Mouse (Mus musculus): Measurements from ENCODE around the gene Endod1. TPM values are rescaled to one million over a fixed set of nuclear protein-coding genes. Genes with fewer than 3 reads are reported as not detected.

Endod1 gene
- polyA plus RNA-seq, 1 experiment from 2014 or later: 26.8 TPM

- Histone ChIP-seq H3K4me3 (ENCODE audit: low read depth, low read length) (no peak overlapping the region), H3K9ac (ENCODE audit: low read length) (no peak overlapping the region), H3K27ac (ENCODE audit: low read depth) (no peak overlapping the region), H3K4me1 (replicated peaks; ENCODE audit: control insufficient read depth, insufficient read depth, low read length) (peaks cover 6% of the 10 kb centered on the region; the same call in 1 of the 2 replicates), H3K27me3 (replicated peaks; ENCODE audit: control insufficient read depth, insufficient read depth, low read length) (no peaks in the 10 kb centered on the region), H3K9me3 (ENCODE audit: control insufficient read depth, low read length) (no peaks in the 10 kb centered on the region), H3K4me2 (ENCODE audit: low read length) (no peak overlapping the region), H3K36me3 (ENCODE audit: control insufficient read depth, insufficient read depth, low read length) (no peaks in the 10 kb centered on the region)
- ATAC-seq (replicated peaks; ENCODE audit: low FRiP score, low TSS enrichment, low read depth) (no peak), DNase-seq (ENCODE audit: low spot score) (no peak)
- 70% methylated on average over 9 of the region's 9 CpGs for WGBS
These were observed 5.5 kb upstream of the Endod1 start for GRCm38 (mm10) chr9:14386831-14387230.

- Histone ChIP-seq H3K27ac (ENCODE audit: low read depth) (no peak overlapping the region), H3K9ac (ENCODE audit: low read length) (no peak overlapping the region), H3K9me3 (ENCODE audit: control insufficient read depth, low read length) (no peaks in the 10 kb centered on the region), H3K4me3 (ENCODE audit: low read depth, low read length) (no peak overlapping the region), H3K4me2 (ENCODE audit: low read length) (no peak overlapping the region), H3K4me1 (replicated peaks; ENCODE audit: control insufficient read depth, insufficient read depth, low read length) (peaks cover 11% of the 10 kb centered on the region; the same call in 1 of the 2 replicates), H3K36me3 (ENCODE audit: control insufficient read depth, insufficient read depth, low read length) (no peaks in the 10 kb centered on the region), H3K27me3 (replicated peaks; ENCODE audit: control insufficient read depth, insufficient read depth, low read length) (no peaks in the 10 kb centered on the region)
- WGBS: 86% methylated on average over 8 of the region's 8 CpGs
- DNase-seq (ENCODE audit: low spot score) (no peak), ATAC-seq (replicated peaks; ENCODE audit: low FRiP score, low TSS enrichment, low read depth) (no peak)
These were observed 4.4 kb upstream of the Endod1 start for GRCm38 (mm10) chr9:14385665-14386064.

- no peaks in the 10 kb centered on the region for H3K9me3 ChIP-seq (ENCODE audit: control insufficient read depth, low read length)
- no peak overlapping the region for H3K4me3 ChIP-seq (ENCODE audit: low read depth, low read length)
- H3K27ac ChIP-seq (ENCODE audit: low read depth): no peak overlapping the region
- no peak overlapping the region for H3K9ac ChIP-seq (ENCODE audit: low read length)
- no peaks in the 10 kb centered on the region for H3K36me3 ChIP-seq (ENCODE audit: control insufficient read depth, insufficient read depth, low read length)
- DNase-seq (ENCODE audit: low spot score) (no peak), ATAC-seq (replicated peaks; ENCODE audit: low FRiP score, low TSS enrichment, low read depth) (no peak)
- 90% methylated on average over 4 of the region's 4 CpGs for WGBS
- no peaks in the 10 kb centered on the region for H3K27me3 ChIP-seq (replicated peaks; ENCODE audit: control insufficient read depth, insufficient read depth, low read length)
- no peak overlapping the region for H3K4me2 ChIP-seq (ENCODE audit: low read length)
- H3K4me1 ChIP-seq (replicated peaks; ENCODE audit: control insufficient read depth, insufficient read depth, low read length): peaks cover 25% of the 10 kb centered on the region; the same call in 1 of the 2 replicates
These were observed 2.0 kb upstream of the Endod1 start for GRCm38 (mm10) chr9:14383186-14383920.

- Histone ChIP-seq H3K4me3 (ENCODE audit: low read depth, low read length) (no peak overlapping the region), H3K9me3 (ENCODE audit: control insufficient read depth, low read length) (no peaks in the 10 kb centered on the region), H3K36me3 (ENCODE audit: control insufficient read depth, insufficient read depth, low read length) (no peaks in the 10 kb centered on the region), H3K27ac (ENCODE audit: low read depth) (no peak overlapping the region), H3K4me2 (ENCODE audit: low read length) (no peak overlapping the region), H3K4me1 (replicated peaks; ENCODE audit: control insufficient read depth, insufficient read depth, low read length) (peaks cover 25% of the 10 kb centered on the region; the same call in 1 of the 2 replicates), H3K9ac (ENCODE audit: low read length) (no peak overlapping the region; the same call in 1 of the 2 replicates), H3K27me3 (replicated peaks; ENCODE audit: control insufficient read depth, insufficient read depth, low read length) (no peaks in the 10 kb centered on the region)
- no peak for DNase-seq (ENCODE audit: low spot score)
- ATAC-seq (replicated peaks; ENCODE audit: low FRiP score, low TSS enrichment, low read depth): no peak
- WGBS: 66% methylated on average over 5 of the region's 5 CpGs
These were observed 1.0 kb upstream of the Endod1 start for GRCm38 (mm10) chr9:14382256-14382791.

GRCm38 (mm10) chr9:14380386-14381285, 671 bp downstream of the Endod1 start:
- DNase-seq (ENCODE audit: low spot score): peak; percentile 87
- no peaks in the 10 kb centered on the region for H3K36me3 ChIP-seq (ENCODE audit: control insufficient read depth, insufficient read depth, low read length)
- whole genome bisulfite sequencing: under 1% methylated on average over 68 of the region's 76 CpGs
- H3K4me1 ChIP-seq (replicated peaks; ENCODE audit: control insufficient read depth, insufficient read depth, low read length): peaks cover 25% of the 10 kb centered on the region; the same call in 1 of the 2 replicates
- peak; percentile 95 for ATAC-seq (replicated peaks; ENCODE audit: low FRiP score, low TSS enrichment, low read depth)
- peak overlapping the region; percentile 72 for H3K4me2 ChIP-seq (ENCODE audit: low read length)
- H3K27me3 ChIP-seq (replicated peaks; ENCODE audit: control insufficient read depth, insufficient read depth, low read length): no peaks in the 10 kb centered on the region
- H3K27ac ChIP-seq (ENCODE audit: low read depth): peak overlapping the region; percentile 78
- H3K4me3 ChIP-seq (ENCODE audit: low read depth, low read length): peak overlapping the region; percentile 61
- no peaks in the 10 kb centered on the region for H3K9me3 ChIP-seq (ENCODE audit: control insufficient read depth, low read length)
- H3K9ac ChIP-seq (ENCODE audit: low read length): peak overlapping the region; percentile 55

GRCm38 (mm10) chr9:14379769-14380385, 1.4 kb downstream of the Endod1 start:
- 16% methylated on average over 8 of the region's 8 CpGs for WGBS
- DNase-seq (ENCODE audit: low spot score) (peak; percentile 66), ATAC-seq (replicated peaks; ENCODE audit: low FRiP score, low TSS enrichment, low read depth) (peak; percentile 3)

GRCm38 (mm10) chr9:14378151-14378550, 3.2 kb downstream of the Endod1 start:
- peaks cover 25% of the 10 kb centered on the region; the same call in 1 of the 2 replicates for H3K4me1 ChIP-seq (replicated peaks; ENCODE audit: control insufficient read depth, insufficient read depth, low read length)
- DNase-seq (ENCODE audit: low spot score): no peak
- no peak overlapping the region for H3K27ac ChIP-seq (ENCODE audit: low read depth)
- no peak overlapping the region for H3K9ac ChIP-seq (ENCODE audit: low read length)
- no peaks in the 10 kb centered on the region for H3K27me3 ChIP-seq (replicated peaks; ENCODE audit: control insufficient read depth, insufficient read depth, low read length)
- ATAC-seq (replicated peaks; ENCODE audit: low FRiP score, low TSS enrichment, low read depth): no peak
- WGBS: 92% methylated on average over 2 of the region's 2 CpGs
- no peaks in the 10 kb centered on the region for H3K9me3 ChIP-seq (ENCODE audit: control insufficient read depth, low read length)
- no peak overlapping the region for H3K4me2 ChIP-seq (ENCODE audit: low read length)
- H3K4me3 ChIP-seq (ENCODE audit: low read depth, low read length): no peak overlapping the region
- no peaks in the 10 kb centered on the region for H3K36me3 ChIP-seq (ENCODE audit: control insufficient read depth, insufficient read depth, low read length)

More at GRCm38 (mm10) chr9:14379769-14380385, 1.4 kb downstream of the Endod1 start:
- no peaks in the 10 kb centered on the region for H3K27me3 ChIP-seq (replicated peaks; ENCODE audit: control insufficient read depth, insufficient read depth, low read length)
- peaks cover 25% of the 10 kb centered on the region; the same call in 1 of the 2 replicates for H3K4me1 ChIP-seq (replicated peaks; ENCODE audit: control insufficient read depth, insufficient read depth, low read length)
- H3K9ac ChIP-seq (ENCODE audit: low read length): peak overlapping the region; percentile 55
- peak overlapping the region; percentile 78; the same call in 1 of the 2 replicates for H3K27ac ChIP-seq (ENCODE audit: low read depth)
- H3K36me3 ChIP-seq (ENCODE audit: control insufficient read depth, insufficient read depth, low read length): no peaks in the 10 kb centered on the region
- peak overlapping the region; percentile 61 for H3K4me3 ChIP-seq (ENCODE audit: low read depth, low read length)
- H3K9me3 ChIP-seq (ENCODE audit: control insufficient read depth, low read length): no peaks in the 10 kb centered on the region
- peak overlapping the region; percentile 72 for H3K4me2 ChIP-seq (ENCODE audit: low read length)

GRCm38 (mm10) chr9:14376149-14376548, 5.2 kb downstream of the Endod1 start:
- H3K9ac ChIP-seq (ENCODE audit: low read length): no peak overlapping the region
- H3K27me3 ChIP-seq (replicated peaks; ENCODE audit: control insufficient read depth, insufficient read depth, low read length): no peaks in the 10 kb centered on the region
- DNase-seq (ENCODE audit: low spot score): no peak
- H3K4me2 ChIP-seq (ENCODE audit: low read length): no peak overlapping the region
- peaks cover 14% of the 10 kb centered on the region; the same call in 1 of the 2 replicates for H3K4me1 ChIP-seq (replicated peaks; ENCODE audit: control insufficient read depth, insufficient read depth, low read length)
- H3K27ac ChIP-seq (ENCODE audit: low read depth): no peak overlapping the region
- no peaks in the 10 kb centered on the region for H3K9me3 ChIP-seq (ENCODE audit: control insufficient read depth, low read length)
- WGBS: 89% methylated on average over 4 of the region's 4 CpGs
- no peak overlapping the region for H3K4me3 ChIP-seq (ENCODE audit: low read depth, low read length)
- no peaks in the 10 kb centered on the region for H3K36me3 ChIP-seq (ENCODE audit: control insufficient read depth, insufficient read depth, low read length)
- ATAC-seq (replicated peaks; ENCODE audit: low FRiP score, low TSS enrichment, low read depth): no peak

All from intestine, embryonic 14.5 days (tissue).